Mouse (Mus musculus) lung, embryonic 15.5 days (tissue): ENCODE data around the gene Fbxl13. TPM values are rescaled to one million over a fixed set of nuclear protein-coding genes. Genes with fewer than 3 reads are reported as not detected.

ENCODE experiments used
- ATAC-seq: fragments of 200-750 bp; cut with Nextera tagmentation; 2 replicates; pipeline ENCODE4 v1.8.0; 2017; ENCODE audit warnings: moderate number of reproducible peaks, borderline replicate concordance; ENCODE audit not compliant: low FRiP score, low TSS enrichment; ENCODE audit errors: extremely low read depth
- H3K27ac ChIP-seq: fragments of 300-500 bp; sonication (generic); 2 replicates; pipeline ENCODE4 v1.5.1; 2015; ENCODE audit warnings: moderate library complexity, mild to moderate bottlenecking, inconsistent platforms
- H3K27me3 ChIP-seq: fragments of 300-500 bp; sonication (generic); 2 replicates; pipeline ENCODE4 v1.6.1; 2015; ENCODE audit warnings: inconsistent platforms
- H3K36me3 ChIP-seq: fragments of 300-500 bp; sonication (generic); 2 replicates; pipeline ENCODE4 v1.6.1; 2015; ENCODE audit warnings: inconsistent platforms
- H3K4me1 ChIP-seq: fragments of 300-500 bp; sonication (generic); 2 replicates; pipeline ENCODE4 v1.6.1; 2015; ENCODE audit warnings: inconsistent platforms
- H3K4me2 ChIP-seq: fragments of 300-500 bp; sonication (generic); 2 replicates; pipeline ENCODE4 v1.6.1; 2015; ENCODE audit warnings: inconsistent platforms, mild to moderate bottlenecking, moderate library complexity
- H3K4me3 ChIP-seq: fragments of 300-500 bp; sonication (generic); 2 replicates; pipeline ENCODE4 v1.5.1; 2015; ENCODE audit warnings: mild to moderate bottlenecking, inconsistent platforms
- H3K9ac ChIP-seq: fragments of 300-500 bp; sonication (generic); 2 replicates; pipeline ENCODE4 v1.6.1; 2015; ENCODE audit warnings: inconsistent platforms
- H3K9me3 ChIP-seq: fragments of 300-500 bp; sonication (generic); 2 replicates; pipeline ENCODE4 v1.6.1; 2016; ENCODE audit warnings: inconsistent platforms
- WGBS: fragments of 180-500 bp; shearing (Covaris S2); methylation state at CpG from one replicate; pipeline ENCODE4 v1.1.7; 2015; 5-methylcytosine and 5-hydroxymethylcytosine counted together
- polyA plus RNA-seq: library from polyadenylated mRNA; unstranded; fragments of >200 nt; fragmentation: Nextera tagmentation; extraction: Ambion mirVana; gene quantifications from 2 replicates; pipeline ENCODE4 v1.2.1, GENCODE M21; 2015

Gene Fbxl13
- polyA plus RNA-seq, 1 experiment from 2014 or later: 0.72 TPM

- Histone ChIP-seq H3K27ac (no peak overlapping the region), H3K4me1 (0 out of 2 replicates have a peak, but pooled peaks cover 4% of the 10 kb centered on the region), H3K9ac (no peak overlapping the region), H3K4me3 (no peak overlapping the region), H3K9me3 (no peaks in the 10 kb centered on the region), H3K4me2 (no peak overlapping the region), H3K36me3 (peaks cover 6% of the 10 kb centered on the region; the same call in 1 of the 2 replicates), H3K27me3 (no peaks in the 10 kb centered on the region)
- 85% methylated on average over 9 of the region's 9 CpGs for WGBS
- no peak for ATAC-seq
These were observed 79.9 kb downstream of the Fbxl13 start for GRCm38 (mm10) chr5:21565392-21566065.

DNA sequence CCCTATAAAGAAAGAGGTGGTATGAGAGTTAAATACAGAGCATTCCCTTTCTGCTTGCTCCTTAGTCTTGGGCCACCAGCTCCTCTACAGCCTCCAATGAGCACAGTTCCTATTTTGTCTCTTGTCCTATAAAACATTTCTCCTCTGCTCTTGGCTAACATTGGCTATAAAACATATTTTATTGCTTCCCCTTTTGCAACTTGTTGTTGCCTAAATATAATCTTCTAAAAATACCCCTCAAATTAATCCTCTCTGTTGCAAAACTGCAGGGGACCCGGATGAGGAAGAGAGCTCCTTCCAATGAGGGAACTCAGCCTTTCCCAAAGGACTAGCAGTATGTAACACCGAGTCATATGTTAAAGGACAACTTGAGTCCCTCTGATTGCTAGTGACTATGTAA lies 81.5 kb downstream of the Fbxl13 start:
- Histone ChIP-seq H3K27me3 (no peaks in the 10 kb centered on the region), H3K27ac (no peak overlapping the region), H3K4me1 (0 out of 2 replicates have a peak, but pooled peaks cover 4% of the 10 kb centered on the region), H3K36me3 (peaks cover 6% of the 10 kb centered on the region; the same call in 1 of the 2 replicates), H3K4me2 (no peak overlapping the region), H3K9ac (no peak overlapping the region), H3K4me3 (no peak overlapping the region), H3K9me3 (no peaks in the 10 kb centered on the region)
- WGBS: 69% methylated on average over 2 of the region's 2 CpGs
- no peak for ATAC-seq

GRCm38 (mm10) chr5:21556502-21556901 lies 88.9 kb downstream of the Fbxl13 start:
- peak; percentile 24; the same call in 1 of the 2 replicates for ATAC-seq
- 46% methylated on average over 3 of the region's 3 CpGs for WGBS

GRCm38 (mm10) chr5:21554732-21555131 lies 90.7 kb downstream of the Fbxl13 start:
- no peak for ATAC-seq
- Histone ChIP-seq H3K4me2 (no peak overlapping the region), H3K4me1 (peaks cover 11% of the 10 kb centered on the region; the same call in 1 of the 2 replicates), H3K4me3 (no peak overlapping the region), H3K27ac (no peak overlapping the region), H3K36me3 (no peaks in the 10 kb centered on the region), H3K9me3 (no peaks in the 10 kb centered on the region), H3K27me3 (no peaks in the 10 kb centered on the region), H3K9ac (no peak overlapping the region)
- WGBS: 82% methylated on average over 1 of the region's 1 CpGs

More at GRCm38 (mm10) chr5:21556502-21556901, 88.9 kb downstream of the Fbxl13 start:
- Histone ChIP-seq H3K4me1 (peaks cover 11% of the 10 kb centered on the region; the same call in 1 of the 2 replicates), H3K9ac (no peak overlapping the region), H3K36me3 (peaks cover 4% of the 10 kb centered on the region; the same call in 1 of the 2 replicates), H3K27ac (0 out of 2 replicates have a peak overlapping the region, but pooled peaks have one; percentile 18), H3K4me3 (no peak overlapping the region), H3K9me3 (no peaks in the 10 kb centered on the region), H3K27me3 (no peaks in the 10 kb centered on the region), H3K4me2 (no peak overlapping the region)

DNA sequence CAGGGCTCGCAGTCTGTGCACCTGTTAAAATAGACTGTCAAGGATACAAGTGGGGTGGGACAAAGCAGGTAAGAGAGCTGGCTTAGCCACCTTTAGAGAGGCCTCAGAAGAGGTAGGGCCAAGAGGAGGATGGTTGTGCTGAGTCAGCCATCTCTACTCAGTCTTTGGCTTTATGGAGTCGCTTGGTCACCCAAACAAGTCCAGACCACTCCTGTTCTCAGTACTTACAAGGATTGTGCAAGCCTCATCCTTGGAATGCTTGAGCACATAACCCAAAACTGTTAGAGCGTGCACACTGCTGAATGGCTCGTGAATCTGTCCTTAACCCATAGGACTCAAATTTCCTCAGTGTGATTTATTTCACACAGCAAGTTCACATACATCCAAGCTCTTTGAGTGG lies 91.7 kb downstream of the Fbxl13 start:
- no peak overlapping the region for H3K27ac ChIP-seq
- no peak overlapping the region for H3K4me3 ChIP-seq
- H3K4me2 ChIP-seq: no peak overlapping the region
- H3K4me1 ChIP-seq: peaks cover 11% of the 10 kb centered on the region; the same call in 1 of the 2 replicates
- WGBS: 79% methylated on average over 4 of the region's 4 CpGs
- H3K9me3 ChIP-seq: no peaks in the 10 kb centered on the region
- H3K9ac ChIP-seq: no peak overlapping the region
- ATAC-seq: no peak
- H3K36me3 ChIP-seq: no peaks in the 10 kb centered on the region
- no peaks in the 10 kb centered on the region for H3K27me3 ChIP-seq

- H3K9ac ChIP-seq: no peak overlapping the region
- 73% methylated on average over 8 of the region's 8 CpGs for WGBS
These were observed 98.4 kb downstream of the Fbxl13 start for GRCm38 (mm10) chr5:21547005-21547404.

GRCm38 (mm10) chr5:21545786-21546185 lies 99.6 kb downstream of the Fbxl13 start:
- WGBS: 56% methylated on average over 4 of the region's 4 CpGs
- Histone ChIP-seq H3K9ac (no peak overlapping the region), H3K36me3 (no peaks in the 10 kb centered on the region), H3K27me3 (no peaks in the 10 kb centered on the region), H3K4me3 (no peak overlapping the region), H3K4me2 (peak overlapping the region; percentile 51; the same call in 1 of the 2 replicates), H3K27ac (peak overlapping the region; percentile 96; the same call in 1 of the 2 replicates), H3K9me3 (no peaks in the 10 kb centered on the region), H3K4me1 (peaks cover 17% of the 10 kb centered on the region; the same call in 1 of the 2 replicates)
- no peak for ATAC-seq

More at GRCm38 (mm10) chr5:21547005-21547404, 98.4 kb downstream of the Fbxl13 start:
- no peak overlapping the region for H3K27ac ChIP-seq
- peaks cover 17% of the 10 kb centered on the region; the same call in 1 of the 2 replicates for H3K4me1 ChIP-seq
- no peak overlapping the region for H3K4me3 ChIP-seq
- no peak overlapping the region for H3K4me2 ChIP-seq
- no peaks in the 10 kb centered on the region for H3K36me3 ChIP-seq
- no peaks in the 10 kb centered on the region for H3K9me3 ChIP-seq
- ATAC-seq: no peak
- no peaks in the 10 kb centered on the region for H3K27me3 ChIP-seq

DNA sequence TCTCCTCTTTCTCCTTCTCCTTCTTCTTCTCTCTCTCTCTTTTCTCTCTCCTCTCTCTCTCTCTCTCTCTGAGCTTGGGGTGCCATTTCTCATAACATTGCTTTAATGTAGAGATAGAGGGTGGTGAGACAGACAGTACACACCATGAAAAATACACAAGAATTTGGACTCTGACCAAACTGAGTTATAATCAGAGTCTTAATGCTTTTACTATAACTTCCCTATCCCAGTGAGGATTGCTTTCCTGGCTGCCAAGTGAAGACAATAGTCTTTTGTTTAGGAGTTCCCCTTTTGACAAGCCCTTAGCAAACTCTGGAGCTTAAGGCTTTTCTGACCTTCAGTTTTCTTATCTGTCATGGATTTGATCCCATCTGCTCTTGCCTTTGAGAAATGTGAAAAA lies 100.2 kb downstream of the Fbxl13 start:
- ATAC-seq: no peak

GRCm38 (mm10) chr5:21544821-21545220 lies 100.6 kb downstream of the Fbxl13 start:
- Histone ChIP-seq H3K27me3 (no peaks in the 10 kb centered on the region), H3K4me1 (peaks cover 17% of the 10 kb centered on the region; the same call in 1 of the 2 replicates), H3K9me3 (no peaks in the 10 kb centered on the region), H3K9ac (0 out of 2 replicates have a peak overlapping the region, but pooled peaks have one; percentile 22), H3K36me3 (no peaks in the 10 kb centered on the region), H3K4me2 (peak overlapping the region; percentile 51), H3K4me3 (peak overlapping the region; percentile 38), H3K27ac (peak overlapping the region; percentile 96)
- ATAC-seq: peak; percentile 47; the same call in 1 of the 2 replicates
- WGBS: 28% methylated on average over 3 of the region's 3 CpGs

More for the DNA sequence above, 100.2 kb downstream of the Fbxl13 start:
- Histone ChIP-seq H3K27me3 (no peaks in the 10 kb centered on the region), H3K36me3 (no peaks in the 10 kb centered on the region), H3K4me3 (peak overlapping the region; percentile 38), H3K4me2 (peak overlapping the region; percentile 51), H3K9me3 (no peaks in the 10 kb centered on the region), H3K27ac (peak overlapping the region; percentile 96), H3K4me1 (peaks cover 17% of the 10 kb centered on the region; the same call in 1 of the 2 replicates), H3K9ac (no peak overlapping the region)

DNA sequence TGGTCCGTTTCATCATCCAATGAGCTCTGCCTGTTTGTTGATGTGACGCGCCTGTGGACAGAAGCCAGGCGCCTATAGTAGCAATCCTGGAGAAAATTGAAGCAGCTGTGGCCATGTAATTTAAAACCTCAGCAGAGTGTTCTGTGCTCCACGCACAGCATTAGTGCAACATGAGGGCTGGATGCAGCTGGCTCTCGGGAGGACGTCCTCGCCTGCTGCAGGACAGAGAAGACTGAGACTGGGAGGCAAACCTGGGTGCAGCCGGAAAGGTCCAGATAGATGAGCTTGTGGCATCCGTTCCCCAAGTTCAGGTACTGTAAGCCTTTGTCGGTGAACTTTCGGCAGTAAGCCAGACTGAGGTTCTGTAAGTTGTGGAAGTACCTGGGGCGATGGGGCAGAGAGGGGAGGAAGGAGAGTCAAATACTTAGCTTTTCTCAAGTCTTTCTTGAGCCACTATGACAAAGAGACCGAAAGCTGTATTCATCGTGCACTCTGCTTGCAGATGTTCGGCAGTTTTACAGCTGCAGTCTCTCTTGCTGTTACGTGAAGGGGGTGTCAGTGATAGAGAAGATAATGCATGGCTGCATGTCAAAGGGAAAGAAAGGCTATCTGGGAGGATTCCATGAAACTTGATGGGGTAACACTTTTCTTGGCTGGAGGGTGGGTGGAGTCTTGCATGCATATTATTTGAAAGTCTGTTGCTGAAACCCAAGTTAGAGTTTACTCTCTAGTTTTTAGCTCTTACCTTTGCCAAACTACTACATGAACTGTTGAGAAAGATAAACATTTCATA lies 101.8 kb downstream of the Fbxl13 start, which contains the start of gene Lrrc17:
Gene Lrrc17, plus strand, starts transcription at position 151 of the 793 bp plus-strand sequence.
- Histone ChIP-seq H3K4me3 (peak within 1 kb of the TSS; percentile 38), H3K27me3 (no peaks in the 10 kb centered on the region), H3K4me2 (peak within 1 kb of the TSS; percentile 51), H3K36me3 (no peaks in the 10 kb centered on the region), H3K9me3 (no peaks in the 10 kb centered on the region), H3K9ac (peak within 1 kb of the TSS; percentile 34), H3K27ac (peak within 1 kb of the TSS; percentile 96), H3K4me1 (peaks cover 17% of the 10 kb centered on the region; the same call in 1 of the 2 replicates)
- ATAC-seq: peak; percentile 95
- WGBS: 27% methylated on average over 17 of the region's 17 CpGs

DNA sequence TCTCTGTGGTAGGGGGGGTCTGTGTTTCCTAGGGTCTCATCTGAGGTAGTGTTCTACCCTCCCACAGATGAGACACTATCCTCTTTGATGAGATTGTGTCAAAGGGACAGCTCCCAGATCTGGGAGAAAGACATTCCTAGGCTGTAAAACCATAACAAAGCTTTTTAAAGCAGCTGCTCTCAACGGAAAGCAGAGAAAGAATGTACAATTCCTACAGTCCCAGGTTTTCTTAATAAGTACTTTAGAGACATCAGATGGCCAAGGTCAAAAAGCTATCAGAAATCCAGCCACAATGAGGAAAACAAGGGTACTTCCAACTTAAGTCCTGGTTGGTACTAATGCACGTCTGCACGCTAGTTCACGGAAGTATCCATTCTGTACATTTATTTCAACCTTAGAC lies 103.2 kb downstream of the Fbxl13 start:
- 73% methylated on average over 4 of the region's 4 CpGs for WGBS
- ATAC-seq: no peak
- Histone ChIP-seq H3K4me2 (no peak overlapping the region), H3K27me3 (no peaks in the 10 kb centered on the region), H3K27ac (no peak overlapping the region; the same call in 1 of the 2 replicates), H3K9me3 (no peaks in the 10 kb centered on the region), H3K4me1 (peaks cover 17% of the 10 kb centered on the region; the same call in 1 of the 2 replicates), H3K36me3 (no peaks in the 10 kb centered on the region), H3K9ac (no peak overlapping the region), H3K4me3 (no peak overlapping the region)
